Mouse (Mus musculus) lung, postnatal 0 days (tissue): ENCODE results near the gene 4933405L10Rik.

Source experiments
- CTCF ChIP-seq: IDR thresholded peaks from 2 replicates; pipeline ENCODE4 v1.5.1; 2016; ENCODE audit warnings: antibody characterized with exemption, mild to moderate bottlenecking
- EP300 ChIP-seq: IDR thresholded peaks from 2 replicates; pipeline ENCODE4 v1.6.1; 2016; ENCODE audit warnings: antibody characterized with exemption, mild to moderate bottlenecking, control low read depth

DNA sequence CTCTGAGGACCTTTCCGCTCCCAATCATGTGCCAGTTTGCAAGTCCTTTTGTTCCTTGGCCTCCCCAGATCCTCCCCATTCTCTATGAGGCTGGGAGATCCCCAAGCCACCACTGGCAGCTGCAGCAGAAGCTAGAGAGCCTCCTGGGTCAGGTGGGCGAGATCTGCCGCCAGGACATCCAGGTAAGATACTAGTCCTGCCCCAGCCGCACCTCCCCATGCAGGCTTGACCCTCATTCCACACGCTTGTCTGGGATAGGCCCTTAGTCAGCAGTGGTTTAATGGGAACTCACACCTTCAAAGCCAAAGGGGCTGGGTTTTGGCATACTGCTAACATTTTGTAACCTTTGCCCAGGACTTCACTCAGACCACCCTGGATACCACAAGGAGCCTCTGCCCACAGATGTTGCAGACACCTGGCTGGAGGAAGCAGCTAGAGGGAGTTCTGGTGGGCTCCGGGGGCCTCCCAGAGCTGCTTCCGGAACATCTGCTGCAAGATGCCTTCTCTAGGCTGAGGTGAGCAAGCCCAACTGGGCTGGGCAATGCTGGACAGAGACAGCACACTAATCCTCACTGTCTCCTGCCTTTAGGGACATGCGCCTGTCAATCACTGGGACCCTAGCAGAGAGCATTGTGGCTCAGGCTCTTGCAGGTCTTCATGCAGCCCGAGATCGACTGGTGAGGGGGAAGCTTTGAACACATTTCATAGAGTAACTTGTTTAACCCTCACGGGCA, 14.8 kb upstream of the 4933405L10Rik start:
- TF ChIP-seq EP300, result no peak
- no peak for TF ChIP-seq CTCF
